Mouse (Mus musculus): ENCODE results near the gene Xdh. TPM values are rescaled to one million over a fixed set of nuclear protein-coding genes. Genes with fewer than 3 reads are reported as not detected.

Gene Xdh
- polyA plus RNA-seq, 1 experiment from 2014 or later: 0.08 TPM

DNA sequence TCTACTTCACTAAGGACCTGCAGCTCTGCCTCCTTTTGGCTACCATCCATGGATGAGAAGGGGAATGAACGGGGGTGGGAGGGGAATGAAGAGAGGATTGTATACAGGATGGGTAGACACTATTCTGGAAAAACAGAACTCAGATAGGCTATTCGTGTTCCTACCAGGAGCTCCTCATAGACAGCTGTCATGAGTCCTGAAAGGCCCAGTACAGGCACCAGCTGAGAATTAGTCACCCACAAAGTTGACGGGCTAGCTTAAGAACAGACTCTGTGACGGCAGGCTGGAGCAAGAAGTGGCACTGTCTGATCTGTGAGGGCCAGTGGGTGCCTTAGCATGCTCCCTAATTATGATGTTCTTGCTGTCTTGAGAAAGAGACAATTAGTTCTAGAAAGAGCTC, 21.3 kb upstream of the Xdh start:
- Histone ChIP-seq H3K4me1 (ENCODE audit: control insufficient read depth, insufficient read depth, low read length) (no peaks in the 10 kb centered on the region), H3K36me3 (ENCODE audit: control insufficient read depth, insufficient read depth, low read length) (no peaks in the 10 kb centered on the region), H3K9me3 (ENCODE audit: control insufficient read depth, low read length) (no peaks in the 10 kb centered on the region), H3K4me3 (ENCODE audit: low read depth, low read length) (no peak overlapping the region), H3K4me2 (no peak overlapping the region), H3K27ac (ENCODE audit: low read depth, low read length) (no peak overlapping the region), H3K27me3 (ENCODE audit: control insufficient read depth, insufficient read depth, low read length) (no peaks in the 10 kb centered on the region), H3K9ac (ENCODE audit: low read length) (no peak overlapping the region)
- 89% methylated on average over 4 of the region's 4 CpGs for WGBS
- ATAC-seq (ENCODE audit: low FRiP score): no peak
- DNase-seq (ENCODE audit: low spot score, missing footprints): no peak

DNA sequence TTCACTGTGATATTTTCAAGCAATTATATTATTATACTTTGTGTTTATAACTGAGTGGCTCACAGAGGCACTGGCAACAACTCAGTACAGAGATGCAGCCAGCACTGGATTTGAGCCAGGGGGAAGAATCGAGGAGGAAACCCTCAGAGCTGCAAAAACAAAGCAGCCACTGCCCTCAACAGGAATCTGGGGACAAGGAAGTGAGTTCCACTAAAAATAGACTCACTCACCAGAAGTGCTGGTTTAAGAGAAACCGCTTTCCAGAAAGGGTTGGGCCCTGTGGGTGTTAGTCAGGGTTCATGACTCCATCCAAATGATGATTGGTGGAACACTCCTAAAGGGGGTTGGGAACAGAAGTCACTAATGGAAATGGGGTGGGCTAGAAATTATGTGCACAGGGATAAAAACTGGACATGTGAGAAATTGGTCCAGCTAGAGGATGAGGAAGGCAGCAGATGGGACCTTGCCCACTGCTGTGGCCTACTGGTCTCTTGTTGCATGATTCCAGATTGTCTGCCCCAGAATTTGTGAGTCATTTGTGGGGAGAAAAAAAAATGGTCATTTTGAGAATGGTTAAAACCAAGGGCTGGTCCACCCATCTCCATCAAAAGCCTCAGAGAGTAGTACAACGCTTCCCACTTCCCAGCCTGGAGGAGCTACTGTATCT, 20.5 kb upstream of the Xdh start:
- Histone ChIP-seq H3K4me2 (no peak overlapping the region), H3K4me1 (ENCODE audit: control insufficient read depth, insufficient read depth, low read length) (no peaks in the 10 kb centered on the region), H3K27me3 (ENCODE audit: control insufficient read depth, insufficient read depth, low read length) (no peaks in the 10 kb centered on the region), H3K4me3 (ENCODE audit: low read depth, low read length) (no peak overlapping the region), H3K9me3 (ENCODE audit: control insufficient read depth, low read length) (no peaks in the 10 kb centered on the region), H3K27ac (ENCODE audit: low read depth, low read length) (no peak overlapping the region), H3K36me3 (ENCODE audit: control insufficient read depth, insufficient read depth, low read length) (no peaks in the 10 kb centered on the region), H3K9ac (ENCODE audit: low read length) (no peak overlapping the region)
- 80% methylated on average over 3 of the region's 3 CpGs for WGBS
- DNase-seq (ENCODE audit: low spot score, missing footprints): no peak
- ATAC-seq (ENCODE audit: low FRiP score): no peak

DNA sequence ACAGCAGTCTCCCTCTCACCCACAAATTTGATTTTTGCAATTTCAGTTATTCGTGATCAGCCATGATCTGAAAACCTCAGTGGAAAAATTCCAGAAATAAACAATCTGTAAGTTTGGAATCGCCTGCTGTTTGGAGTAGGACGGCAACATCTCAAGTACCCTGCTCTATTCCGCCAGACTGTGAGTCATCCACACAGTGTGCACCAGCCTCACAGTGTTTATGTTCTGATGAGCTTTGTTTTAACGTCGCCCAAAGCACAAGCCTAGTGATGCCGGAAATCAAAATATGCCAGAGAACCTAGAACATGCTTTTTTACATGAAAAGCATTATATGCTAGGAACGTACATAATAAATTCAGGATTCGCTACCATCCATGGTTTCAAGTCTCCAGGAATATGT, 14.9 kb upstream of the Xdh start:
- WGBS: 90% methylated on average over 9 of the region's 9 CpGs
- no peak overlapping the region for H3K9ac ChIP-seq (ENCODE audit: low read length)
- H3K27ac ChIP-seq (ENCODE audit: low read depth, low read length): no peak overlapping the region
- no peak overlapping the region for H3K4me3 ChIP-seq (ENCODE audit: low read depth, low read length)
- H3K9me3 ChIP-seq (ENCODE audit: control insufficient read depth, low read length): no peaks in the 10 kb centered on the region
- no peaks in the 10 kb centered on the region for H3K4me1 ChIP-seq (ENCODE audit: control insufficient read depth, insufficient read depth, low read length)
- no peaks in the 10 kb centered on the region for H3K27me3 ChIP-seq (ENCODE audit: control insufficient read depth, insufficient read depth, low read length)
- H3K4me2 ChIP-seq: no peak overlapping the region
- ATAC-seq (ENCODE audit: low FRiP score) (no peak), DNase-seq (ENCODE audit: low spot score, missing footprints) (no peak)
- H3K36me3 ChIP-seq (ENCODE audit: control insufficient read depth, insufficient read depth, low read length): no peaks in the 10 kb centered on the region

DNA sequence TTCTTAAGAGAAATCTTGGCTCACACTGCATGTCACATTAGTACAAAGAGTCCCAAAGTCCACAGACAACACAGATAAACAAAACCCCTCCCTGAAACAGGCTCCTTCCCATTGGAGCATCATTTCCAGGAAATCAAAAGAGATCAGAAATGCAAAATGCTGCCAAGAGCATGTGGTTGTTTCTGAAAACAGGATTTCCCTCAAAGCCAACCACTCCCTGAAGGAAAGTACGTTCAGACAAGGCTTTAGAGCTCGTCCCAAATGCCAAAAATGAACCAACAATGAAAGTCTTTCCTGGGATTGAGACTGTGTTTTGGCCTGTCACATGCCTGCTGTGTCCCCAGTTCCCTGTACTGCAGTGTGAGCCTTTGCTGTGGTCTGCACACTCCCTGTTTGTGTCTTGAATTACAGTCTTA, 12.6 kb upstream of the Xdh start:
- H3K36me3 ChIP-seq (ENCODE audit: control insufficient read depth, insufficient read depth, low read length): no peaks in the 10 kb centered on the region
- H3K4me1 ChIP-seq (ENCODE audit: control insufficient read depth, insufficient read depth, low read length): no peaks in the 10 kb centered on the region
- no peaks in the 10 kb centered on the region for H3K9me3 ChIP-seq (ENCODE audit: control insufficient read depth, low read length)
- H3K4me3 ChIP-seq (ENCODE audit: low read depth, low read length): no peak overlapping the region
- no peak for DNase-seq (ENCODE audit: low spot score, missing footprints)
- whole genome bisulfite sequencing: 74% methylated on average over 2 of the region's 2 CpGs
- no peak overlapping the region for H3K27ac ChIP-seq (ENCODE audit: low read depth, low read length)
- no peak overlapping the region for H3K9ac ChIP-seq (ENCODE audit: low read length)
- no peak overlapping the region for H3K4me2 ChIP-seq
- ATAC-seq (ENCODE audit: low FRiP score): no peak
- no peaks in the 10 kb centered on the region for H3K27me3 ChIP-seq (ENCODE audit: control insufficient read depth, insufficient read depth, low read length)

DNA sequence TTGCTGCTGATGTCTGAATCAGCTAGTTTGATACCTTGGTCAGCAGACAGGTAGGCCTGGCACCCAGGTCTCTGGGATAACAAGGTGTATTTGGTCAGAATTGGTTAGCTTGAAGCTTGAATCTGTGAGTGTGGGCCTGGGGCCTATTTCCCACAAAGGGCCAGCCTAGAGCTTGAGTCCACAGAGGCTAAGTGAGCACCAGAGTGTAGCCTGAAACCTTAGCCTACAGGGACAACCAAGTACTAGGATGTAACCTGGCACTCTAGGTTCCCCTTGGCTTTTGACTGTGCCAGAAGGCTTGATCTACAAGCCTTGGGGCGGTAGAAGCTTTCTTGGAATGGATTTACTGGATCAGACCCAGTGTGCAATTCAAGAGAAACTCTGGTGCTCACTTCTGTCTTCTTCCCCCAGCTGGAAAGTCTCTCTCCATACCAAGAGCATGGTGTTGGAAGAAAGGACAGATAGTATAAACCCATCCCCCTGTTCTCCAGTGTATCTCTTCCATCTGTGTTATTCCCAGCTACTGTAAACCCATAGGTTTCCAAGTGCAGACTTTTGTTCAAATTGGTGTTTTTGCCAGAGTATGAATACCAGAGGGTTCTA, 11.9 kb upstream of the Xdh start:
- H3K4me2 ChIP-seq: no peak overlapping the region
- H3K27me3 ChIP-seq (ENCODE audit: control insufficient read depth, insufficient read depth, low read length): no peaks in the 10 kb centered on the region
- no peaks in the 10 kb centered on the region for H3K4me1 ChIP-seq (ENCODE audit: control insufficient read depth, insufficient read depth, low read length)
- DNase-seq (ENCODE audit: low spot score, missing footprints): no peak
- no peak overlapping the region for H3K9ac ChIP-seq (ENCODE audit: low read length)
- no peak overlapping the region for H3K4me3 ChIP-seq (ENCODE audit: low read depth, low read length)
- H3K9me3 ChIP-seq (ENCODE audit: control insufficient read depth, low read length): no peaks in the 10 kb centered on the region
- H3K27ac ChIP-seq (ENCODE audit: low read depth, low read length): no peak overlapping the region
- no peak for ATAC-seq (ENCODE audit: low FRiP score)
- WGBS: 82% methylated on average over 1 of the region's 1 CpGs
- H3K36me3 ChIP-seq (ENCODE audit: control insufficient read depth, insufficient read depth, low read length): no peaks in the 10 kb centered on the region

DNA sequence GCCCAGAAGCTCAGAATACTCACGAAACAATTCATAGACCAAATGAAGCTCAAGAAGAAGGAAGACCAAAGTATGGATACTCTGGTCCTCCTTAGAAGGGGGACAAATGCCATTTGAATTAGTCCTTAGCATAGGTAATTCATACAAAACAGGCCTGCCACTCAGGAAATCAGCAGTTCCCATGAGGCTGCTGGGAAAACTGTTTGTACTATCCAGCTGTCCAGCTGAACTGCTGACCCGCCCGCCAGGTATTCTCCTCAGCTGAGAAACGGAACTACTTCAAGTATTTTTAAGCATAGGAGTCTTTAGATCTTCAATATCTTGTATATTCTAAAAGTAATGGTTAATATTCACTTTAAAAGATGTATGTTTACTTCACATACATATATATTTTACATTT, 10.7 kb upstream of the Xdh start:
- H3K27me3 ChIP-seq (ENCODE audit: control insufficient read depth, insufficient read depth, low read length): no peaks in the 10 kb centered on the region
- H3K36me3 ChIP-seq (ENCODE audit: control insufficient read depth, insufficient read depth, low read length): no peaks in the 10 kb centered on the region
- H3K4me2 ChIP-seq: no peak overlapping the region
- no peak overlapping the region for H3K27ac ChIP-seq (ENCODE audit: low read depth, low read length)
- H3K9ac ChIP-seq (ENCODE audit: low read length): no peak overlapping the region
- H3K4me3 ChIP-seq (ENCODE audit: low read depth, low read length): no peak overlapping the region
- no peaks in the 10 kb centered on the region for H3K9me3 ChIP-seq (ENCODE audit: control insufficient read depth, low read length)
- H3K4me1 ChIP-seq (ENCODE audit: control insufficient read depth, insufficient read depth, low read length): no peaks in the 10 kb centered on the region
- ATAC-seq (ENCODE audit: low FRiP score): no peak
- DNase-seq (ENCODE audit: low spot score, missing footprints): no peak
- WGBS: 86% methylated on average over 4 of the region's 4 CpGs

DNA sequence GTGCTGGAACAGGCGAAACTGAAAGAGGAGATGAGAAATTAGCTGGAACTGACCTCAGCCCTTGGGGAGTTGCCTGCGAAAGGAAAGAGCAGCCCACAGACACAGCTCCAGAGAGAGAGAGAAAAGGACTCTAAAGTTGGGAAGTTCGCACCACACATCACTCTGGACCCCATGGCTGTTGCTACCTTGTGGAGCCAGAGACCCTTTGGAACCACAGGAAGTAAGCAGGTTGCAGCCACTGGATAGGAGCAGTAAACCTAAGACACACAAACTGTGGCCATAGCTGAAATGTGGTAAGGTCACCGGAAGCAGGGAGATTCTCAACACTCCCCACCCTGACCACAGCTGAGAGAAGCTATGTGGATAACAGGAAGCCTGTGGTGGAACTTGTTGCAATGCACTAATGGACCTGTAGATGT, 2.1 kb upstream of the Xdh start:
- ATAC-seq (ENCODE audit: low FRiP score): no peak
- H3K36me3 ChIP-seq (ENCODE audit: control insufficient read depth, insufficient read depth, low read length): no peaks in the 10 kb centered on the region
- 87% methylated on average over 4 of the region's 4 CpGs for WGBS
- no peak overlapping the region for H3K27ac ChIP-seq (ENCODE audit: low read depth, low read length)
- H3K4me3 ChIP-seq (ENCODE audit: low read depth, low read length): no peak overlapping the region
- no peaks in the 10 kb centered on the region for H3K27me3 ChIP-seq (ENCODE audit: control insufficient read depth, insufficient read depth, low read length)
- H3K4me1 ChIP-seq (ENCODE audit: control insufficient read depth, insufficient read depth, low read length): no peaks in the 10 kb centered on the region
- H3K9ac ChIP-seq (ENCODE audit: low read length): no peak overlapping the region
- no peak overlapping the region for H3K4me2 ChIP-seq
- no peaks in the 10 kb centered on the region for H3K9me3 ChIP-seq (ENCODE audit: control insufficient read depth, low read length)
- DNase-seq (ENCODE audit: low spot score, missing footprints): no peak

DNA sequence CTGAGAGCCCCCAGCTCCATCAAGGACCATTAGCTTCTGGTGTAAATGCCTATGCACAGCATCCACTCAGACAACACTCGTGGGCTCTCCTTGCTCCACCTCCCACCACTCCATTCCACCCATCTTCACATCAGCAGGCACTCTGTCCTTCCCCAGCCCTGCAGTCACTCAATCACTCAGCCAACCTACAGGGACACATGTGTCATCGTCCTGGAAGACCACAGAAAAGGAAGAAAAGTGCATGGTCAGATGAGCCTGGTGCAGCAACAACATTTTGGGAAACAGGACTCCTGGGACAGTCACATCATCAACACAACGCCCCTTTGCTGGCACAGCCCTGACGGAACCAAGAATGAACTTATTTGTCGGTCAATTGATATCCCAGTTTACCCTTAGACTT, 974 bp upstream of the Xdh start:
- H3K4me1 ChIP-seq (ENCODE audit: control insufficient read depth, insufficient read depth, low read length): no peaks in the 10 kb centered on the region
- no peak for DNase-seq (ENCODE audit: low spot score, missing footprints)
- H3K27ac ChIP-seq (ENCODE audit: low read depth, low read length): no peak overlapping the region
- no peak overlapping the region for H3K9ac ChIP-seq (ENCODE audit: low read length)
- no peak for ATAC-seq (ENCODE audit: low FRiP score)
- H3K9me3 ChIP-seq (ENCODE audit: control insufficient read depth, low read length): no peaks in the 10 kb centered on the region
- no peaks in the 10 kb centered on the region for H3K27me3 ChIP-seq (ENCODE audit: control insufficient read depth, insufficient read depth, low read length)
- H3K36me3 ChIP-seq (ENCODE audit: control insufficient read depth, insufficient read depth, low read length): no peaks in the 10 kb centered on the region
- WGBS: 87% methylated on average over 5 of the region's 5 CpGs
- H3K4me3 ChIP-seq (ENCODE audit: low read depth, low read length): no peak overlapping the region
- no peak overlapping the region for H3K4me2 ChIP-seq

DNA sequence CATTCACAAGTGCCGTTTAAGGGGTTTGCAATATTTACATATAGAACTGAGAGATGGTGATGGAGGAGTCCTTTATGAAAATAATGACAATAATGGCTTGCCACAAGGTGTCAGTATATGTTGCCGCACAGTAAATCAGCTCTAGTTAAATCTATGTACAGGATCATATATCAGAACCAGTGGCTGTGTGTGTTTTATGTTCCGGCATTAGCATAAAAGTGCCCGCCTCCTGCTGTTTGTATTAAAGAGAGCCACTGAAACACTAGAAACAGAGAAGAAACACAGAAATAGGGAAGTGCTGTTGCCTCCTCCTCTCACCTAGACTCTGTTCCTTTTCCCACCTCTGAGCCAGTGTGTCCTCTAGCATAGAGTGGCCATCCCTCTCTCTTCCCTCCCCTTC, 498 bp downstream of the Xdh start:
- 83% methylated on average over 4 of the region's 4 CpGs for WGBS
- DNase-seq (ENCODE audit: low spot score, missing footprints) (no peak), ATAC-seq (ENCODE audit: low FRiP score) (no peak)
- Histone ChIP-seq H3K9ac (ENCODE audit: low read length) (no peak overlapping the region), H3K36me3 (ENCODE audit: control insufficient read depth, insufficient read depth, low read length) (no peaks in the 10 kb centered on the region), H3K4me1 (ENCODE audit: control insufficient read depth, insufficient read depth, low read length) (no peaks in the 10 kb centered on the region), H3K27me3 (ENCODE audit: control insufficient read depth, insufficient read depth, low read length) (no peaks in the 10 kb centered on the region), H3K27ac (ENCODE audit: low read depth, low read length) (no peak overlapping the region), H3K4me3 (ENCODE audit: low read depth, low read length) (no peak overlapping the region), H3K4me2 (no peak overlapping the region), H3K9me3 (ENCODE audit: control insufficient read depth, low read length) (no peaks in the 10 kb centered on the region)
